Mouse (Mus musculus): ENCODE results near the gene Gm4353. TPM values are rescaled to one million over a fixed set of nuclear protein-coding genes. Genes with fewer than 3 reads are reported as not detected.

Gene Gm4353
- total and polyA plus RNA-seq, 3 experiments = 0.74 to 34.1 (median 2.0) TPM

DNA sequence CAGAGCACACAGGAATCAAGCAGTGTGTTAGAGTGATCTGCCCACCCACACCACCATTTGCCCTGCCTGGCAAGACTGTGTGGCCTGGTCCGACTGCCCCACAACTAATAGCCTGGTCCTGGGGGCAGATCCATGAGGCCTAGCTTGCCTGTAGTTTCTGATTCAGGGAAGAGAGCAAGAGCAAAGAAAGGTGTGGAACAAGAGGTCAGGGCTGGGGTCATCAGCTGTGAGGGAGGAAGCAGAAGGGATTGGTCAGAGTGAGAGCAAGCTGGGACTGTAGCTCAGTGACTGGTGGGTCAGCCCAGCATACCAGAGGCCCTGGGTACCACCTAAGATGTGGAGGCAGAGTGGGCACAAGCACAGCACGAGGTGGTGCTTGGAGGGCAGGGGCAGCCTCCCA, 42.6 kb upstream of the Gm4353 start:
- Histone ChIP-seq H3K4me2 (ENCODE audit: insufficient read depth, low read depth, poor library complexity, severe bottlenecking) (no peak overlapping the region), H3K4me1 (ENCODE audit: control insufficient read depth in 1 of 2, insufficient read depth in 2 of 2) (peaks cover 3 to 12% of the 10 kb centered on the region in 2 experiments; a peak in 2 of 4 replicates), H3K9me3 (replicated peaks; ENCODE audit: low read length) (no peaks in the 10 kb centered on the region), H3K27me3 (replicated peaks) (no peaks in the 10 kb centered on the region), H3K27ac (ENCODE audit: insufficient read depth, low read depth) (no peak overlapping the region), H3K79me2 (replicated peaks; ENCODE audit: control insufficient read depth, extremely low read depth, insufficient read depth, poor library complexity, severe bottlenecking) (no peaks in the 10 kb centered on the region), H3K9ac (ENCODE audit: insufficient read depth, low read depth) (no peak overlapping the region), H3K36me3 (replicated peaks in 1 of 2; ENCODE audit: control insufficient read depth in 1 of 2, insufficient read depth in 1 of 2, low read length in 1 of 2) (no peaks in the 10 kb centered on the region), H3K4me3 (replicated peaks in 1 of 3; ENCODE audit: low read depth in 2 of 3, low read length in 2 of 3, poor library complexity in 1 of 3) (no peak overlapping the region)
- no peak for DNase-seq (ENCODE audit: extremely low read depth)
- TF ChIP-seq E2F4 (IDR thresholded peaks at IDR 0.05; ENCODE audit: insufficient replicate concordance, low read depth, low read length) (no peak), RCOR1 (conservative IDR thresholded peaks at IDR 0.05; ENCODE audit: low read depth, low read length) (no peak), MYC (IDR thresholded peaks at IDR 0.05; ENCODE audit: low read depth, low read length) (no peak)
- in situ Hi-C loops (cut with MboI; ENCODE audit: low pct_ligation_motif_present, low pct_unique_long_range_greater_than_20kb, low sequenced_read_pairs) (loop anchor here (25.0 kb wide), 1 partner anchor 485 kb away; no protein-coding TSS in a partner anchor), dilution Hi-C loops (cut with MboI; ENCODE audit: extremely low pct_ligation_motif_present, extremely low pct_unique_long_range_greater_than_20kb, low sequenced_read_pairs) (no loop called here)

DNA sequence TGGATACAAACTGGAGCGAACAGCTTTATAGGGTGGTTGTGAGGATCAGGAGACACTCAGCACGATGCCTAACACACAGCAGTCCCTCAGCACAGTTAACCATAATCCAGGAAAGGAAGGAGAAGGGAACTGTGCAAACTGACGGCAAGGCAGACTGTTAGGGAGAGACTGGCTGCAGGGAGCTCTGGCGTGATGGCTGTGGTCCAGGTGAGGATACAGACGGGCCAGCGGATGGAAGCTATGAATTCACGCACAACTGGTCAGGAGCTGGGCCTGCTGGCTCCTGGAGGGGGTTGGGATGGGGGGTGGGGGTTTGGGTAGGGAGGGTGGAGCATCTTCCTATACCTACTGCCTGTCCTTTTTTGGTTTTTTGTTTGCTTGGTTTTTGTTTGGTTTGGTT, 41.2 kb upstream of the Gm4353 start:
- Histone ChIP-seq H3K79me2 (replicated peaks; ENCODE audit: control insufficient read depth, extremely low read depth, insufficient read depth, poor library complexity, severe bottlenecking) (no peaks in the 10 kb centered on the region), H3K9ac (ENCODE audit: insufficient read depth, low read depth) (no peak overlapping the region), H3K4me1 (ENCODE audit: control insufficient read depth in 1 of 2, insufficient read depth in 2 of 2) (peaks cover 3 to 8% of the 10 kb centered on the region in 2 experiments; a peak in 1 of 4 replicates), H3K36me3 (replicated peaks in 1 of 2; ENCODE audit: control insufficient read depth in 1 of 2, insufficient read depth in 1 of 2, low read length in 1 of 2) (no peaks in the 10 kb centered on the region), H3K27me3 (replicated peaks) (no peaks in the 10 kb centered on the region), H3K9me3 (replicated peaks; ENCODE audit: low read length) (no peaks in the 10 kb centered on the region), H3K4me2 (ENCODE audit: insufficient read depth, low read depth, poor library complexity, severe bottlenecking) (no peak overlapping the region), H3K27ac (ENCODE audit: insufficient read depth, low read depth) (no peak overlapping the region), H3K4me3 (replicated peaks in 1 of 3; ENCODE audit: low read depth in 2 of 3, low read length in 2 of 3, poor library complexity in 1 of 3) (no peak overlapping the region)
- dilution Hi-C loops (cut with MboI; ENCODE audit: extremely low pct_ligation_motif_present, extremely low pct_unique_long_range_greater_than_20kb, low sequenced_read_pairs) (no loop called here), in situ Hi-C loops (cut with MboI; ENCODE audit: low pct_ligation_motif_present, low pct_unique_long_range_greater_than_20kb, low sequenced_read_pairs) (loop anchor here (25.0 kb wide), 1 partner anchor 487 kb away; no protein-coding TSS in a partner anchor)
- TF ChIP-seq CHD2 (IDR thresholded peaks at IDR 0.05; ENCODE audit: low read length) (no peak), MAFK (IDR thresholded peaks at IDR 0.05; ENCODE audit: insufficient replicate concordance, low read length) (no peak), SMC3 (IDR thresholded peaks at IDR 0.05; ENCODE audit: low read depth, low read length) (no peak), MAZ (IDR thresholded peaks at IDR 0.05; ENCODE audit: low read depth, low read length) (no peak), SIN3A (IDR thresholded peaks at IDR 0.05; ENCODE audit: low read length) (no peak), ETS1 (conservative IDR thresholded peaks at IDR 0.05; ENCODE audit: low read depth, low read length) (no peak), JUND (conservative IDR thresholded peaks at IDR 0.05; ENCODE audit: low read depth, low read length) (no peak), ZKSCAN1 (IDR thresholded peaks at IDR 0.05; ENCODE audit: borderline replicate concordance, low read depth, low read length) (no peak), HCFC1 (IDR thresholded peaks at IDR 0.05; ENCODE audit: low read depth, low read length) (no peak), RCOR1 (conservative IDR thresholded peaks at IDR 0.05; ENCODE audit: low read depth, low read length) (no peak), CTCF (conservative IDR thresholded peaks at IDR 0.05 in 1 of 2, IDR thresholded peaks at IDR 0.05 in 1 of 2; ENCODE audit: low read depth in 2 of 2, low read length in 2 of 2) (no peak), USF2 (conservative IDR thresholded peaks at IDR 0.05; ENCODE audit: low read depth, low read length) (no peak), MXI1 (IDR thresholded peaks at IDR 0.05; ENCODE audit: low read depth, low read length) (no peak), CHD1 (IDR thresholded peaks at IDR 0.05; ENCODE audit: low read depth, low read length) (no peak)
- DNase-seq (ENCODE audit: extremely low read depth) = no peak

Data from CH12.LX (cell line).